Mouse (Mus musculus): ENCODE measurements at regions not wholly inside any gene's neighbourhood (a gene's known extent, or its start where the extent isn't known, plus 50 kb on each side); places are given as distances from the start of the nearest gene placed in this dataset.

DNA sequence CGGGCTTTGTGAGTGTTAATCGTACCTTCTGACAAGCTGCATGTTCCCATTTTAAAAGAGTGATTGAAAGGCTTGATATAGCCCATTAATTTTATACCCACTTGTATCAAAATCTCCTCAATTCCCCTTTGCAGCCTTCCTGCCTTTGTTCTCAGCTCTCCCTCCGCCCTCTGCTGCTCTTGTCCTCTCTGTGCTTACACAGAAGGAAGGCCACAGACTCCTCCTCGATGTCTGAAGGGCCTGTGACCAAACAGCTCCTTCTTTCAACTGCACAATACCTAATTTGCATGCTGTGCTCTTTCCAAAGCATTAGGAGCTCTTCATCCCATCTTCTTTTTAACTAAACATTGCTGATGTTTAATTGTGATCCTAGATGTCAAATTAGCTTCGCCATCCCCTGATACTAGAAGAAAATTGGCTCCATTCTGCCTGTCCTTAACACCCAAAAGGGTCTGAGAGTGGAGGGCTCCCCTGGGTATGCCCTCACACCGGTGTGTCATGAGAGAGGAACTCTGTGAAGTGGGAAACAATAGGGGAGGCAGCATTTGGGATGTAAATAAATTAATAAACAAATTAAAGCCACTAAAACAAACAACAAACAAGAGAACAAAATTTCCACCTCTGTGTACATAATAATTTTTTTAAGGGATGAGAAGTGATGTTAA is 90.8 kb upstream of the Ppargc1a start:
- H3K9ac ChIP-seq (ENCODE audit: low read depth, low read length, severe bottlenecking): no peak overlapping the region
- 70% methylated on average over 6 of the region's 6 CpGs for WGBS
- H3K27ac ChIP-seq (replicated peaks; ENCODE audit: low read depth, low read length): no peak overlapping the region
- no peaks in the 10 kb centered on the region for H3K27me3 ChIP-seq (ENCODE audit: control insufficient read depth, insufficient read depth, low read length)
- H3K4me2 ChIP-seq (replicated peaks; ENCODE audit: low read depth, low read length, severe bottlenecking): no peak overlapping the region
- H3K36me3 ChIP-seq (ENCODE audit: control insufficient read depth, insufficient read depth, low read length): no peaks in the 10 kb centered on the region
- ATAC-seq (ENCODE audit: low FRiP score, low read depth) (no peak), DNase-seq (ENCODE audit: low spot score) (no peak)
- no peak for TF ChIP-seq POLR2A (IDR thresholded peaks at IDR 0.05; ENCODE audit: borderline replicate concordance, extremely low read depth, insufficient read depth, insufficient read length)
- H3K9me3 ChIP-seq (ENCODE audit: control insufficient read depth, low read length): no peaks in the 10 kb centered on the region
- no peaks in the 10 kb centered on the region for H3K4me1 ChIP-seq (ENCODE audit: control insufficient read depth, insufficient read depth, low read length)
- no peak overlapping the region for H3K4me3 ChIP-seq (replicated peaks; ENCODE audit: low read length)

- DNase-seq (ENCODE audit: low spot score) (no peak), ATAC-seq (ENCODE audit: low FRiP score, low read depth) (no peak)
- Histone ChIP-seq H3K9me3 (ENCODE audit: control insufficient read depth, low read length) (no peaks in the 10 kb centered on the region), H3K9ac (ENCODE audit: low read depth, low read length, severe bottlenecking) (no peak overlapping the region), H3K4me3 (replicated peaks; ENCODE audit: low read length) (no peak overlapping the region), H3K27ac (replicated peaks; ENCODE audit: low read depth, low read length) (no peak overlapping the region), H3K4me1 (ENCODE audit: control insufficient read depth, insufficient read depth, low read length) (no peaks in the 10 kb centered on the region), H3K27me3 (ENCODE audit: control insufficient read depth, insufficient read depth, low read length) (no peaks in the 10 kb centered on the region), H3K4me2 (replicated peaks; ENCODE audit: low read depth, low read length, severe bottlenecking) (no peak overlapping the region), H3K36me3 (ENCODE audit: control insufficient read depth, insufficient read depth, low read length) (no peaks in the 10 kb centered on the region)
- no peak for TF ChIP-seq POLR2A (IDR thresholded peaks at IDR 0.05; ENCODE audit: borderline replicate concordance, extremely low read depth, insufficient read depth, insufficient read length)
- 91% methylated on average over 2 of the region's 2 CpGs for WGBS
Observed at GRCm38 (mm10) chr5:51653507-51653906, 86.0 kb upstream of the Ppargc1a start.

DNA sequence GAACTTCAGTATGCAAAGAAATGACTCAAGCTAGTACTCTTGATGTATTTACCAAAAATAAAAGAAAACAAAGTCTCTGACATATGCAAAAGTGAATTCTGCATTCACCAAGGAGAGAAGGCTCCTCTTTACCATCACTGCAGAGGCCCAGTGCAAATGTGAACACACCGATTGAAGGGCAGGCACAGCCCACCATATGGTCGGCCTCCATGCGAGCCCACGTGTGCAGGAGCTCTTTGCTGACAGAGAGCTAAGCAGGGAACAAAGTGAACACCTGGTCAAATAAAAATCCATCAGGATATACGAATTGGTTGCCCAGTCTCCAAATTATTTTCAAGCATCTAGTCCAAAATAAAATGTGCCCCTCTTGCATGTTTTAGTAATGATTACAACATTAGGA is 56.9 kb upstream of the Ppargc1a start:
- no peak for DNase-seq (ENCODE audit: low spot score)
- H3K4me1 ChIP-seq (ENCODE audit: control insufficient read depth, insufficient read depth, low read length): no peaks in the 10 kb centered on the region
- H3K4me2 ChIP-seq (replicated peaks; ENCODE audit: low read depth, low read length, severe bottlenecking): no peak overlapping the region
- no peak for TF ChIP-seq POLR2A (IDR thresholded peaks at IDR 0.05; ENCODE audit: borderline replicate concordance, extremely low read depth, insufficient read depth, insufficient read length)
- WGBS: 15% methylated on average over 5 of the region's 5 CpGs
- H3K9ac ChIP-seq (ENCODE audit: low read depth, low read length, severe bottlenecking): no peak overlapping the region
- no peaks in the 10 kb centered on the region for H3K36me3 ChIP-seq (ENCODE audit: control insufficient read depth, insufficient read depth, low read length)
- H3K9me3 ChIP-seq (ENCODE audit: control insufficient read depth, low read length): 0 out of 2 replicates have a peak, but pooled peaks cover under 1% of the 10 kb centered on the region
- H3K27ac ChIP-seq (replicated peaks; ENCODE audit: low read depth, low read length): no peak overlapping the region
- no peak overlapping the region for H3K4me3 ChIP-seq (replicated peaks; ENCODE audit: low read length)
- H3K27me3 ChIP-seq (ENCODE audit: control insufficient read depth, insufficient read depth, low read length): no peaks in the 10 kb centered on the region
- no peak for ATAC-seq (ENCODE audit: low FRiP score, low read depth)

All from limb, embryonic 14.5 days (tissue).